Mouse (Mus musculus): ENCODE results near the gene Gm45337. TPM values are rescaled to one million over a fixed set of nuclear protein-coding genes. Genes with fewer than 3 reads are reported as not detected.
A peak's percentile ranks its signal among the peaks of the same experiment; 100 is the strongest.
"Not testable (repeated sequence)": the region's sequence is repeated elsewhere in the genome, so short reads cannot be mapped to it uniquely, and the experiment has no call there.

The Gm45337 gene
- polyA plus RNA-seq, 1 experiment from 2014 or later, result not detected

GRCm38 (mm10) chr7:142148633-142149032, 4.2 kb upstream of the Gm45337 start:
- H3K36me3 ChIP-seq, result no peaks in the 10 kb centered on the region
- DNase-seq (no peak), ATAC-seq (ENCODE audit: low read depth) (no peak)
- H3K4me2 ChIP-seq, result no peak overlapping the region
- no peaks in the 10 kb centered on the region for H3K9me3 ChIP-seq (replicated peaks)
- no peak overlapping the region for H3K4me3 ChIP-seq (replicated peaks)
- no peaks in the 10 kb centered on the region for H3K27me3 ChIP-seq
- no peaks in the 10 kb centered on the region for H3K4me1 ChIP-seq (replicated peaks)
- no peak overlapping the region for H3K9ac ChIP-seq
- no peak overlapping the region for H3K27ac ChIP-seq

GRCm38 (mm10) chr7:142146033-142146432, 1.6 kb upstream of the Gm45337 start:
- H3K4me1 ChIP-seq (replicated peaks), result no peaks in the 10 kb centered on the region
- H3K27me3 ChIP-seq, result no peaks in the 10 kb centered on the region
- no peaks in the 10 kb centered on the region for H3K36me3 ChIP-seq
- H3K9me3 ChIP-seq (replicated peaks), result no peaks in the 10 kb centered on the region
- WGBS (ENCODE audit: insufficient replicate concordance), result 8% methylated on average over 1 of the region's 1 CpGs
- DNase-seq (peak; percentile 8), ATAC-seq (ENCODE audit: low read depth) (no peak)
- H3K4me2 ChIP-seq, result no peak overlapping the region
- H3K4me3 ChIP-seq (replicated peaks), result no peak overlapping the region
- H3K27ac ChIP-seq, result no peak overlapping the region
- H3K9ac ChIP-seq, result no peak overlapping the region

GRCm38 (mm10) chr7:142145413-142145940, 1.1 kb upstream of the Gm45337 start:
- WGBS (ENCODE audit: insufficient replicate concordance), result 36% methylated on average over 3 of the region's 4 CpGs
- Histone ChIP-seq H3K4me1 (replicated peaks) (no peaks in the 10 kb centered on the region), H3K27me3 (no peaks in the 10 kb centered on the region), H3K9me3 (replicated peaks) (no peaks in the 10 kb centered on the region), H3K4me2 (no peak overlapping the region), H3K36me3 (no peaks in the 10 kb centered on the region), H3K27ac (no peak overlapping the region), H3K4me3 (replicated peaks) (no peak overlapping the region), H3K9ac (no peak overlapping the region)
- ATAC-seq (ENCODE audit: low read depth) (no peak), DNase-seq (no peak)

- H3K9me3 ChIP-seq (replicated peaks); H3K36me3 ChIP-seq; H3K9ac ChIP-seq; H3K27ac ChIP-seq; H3K4me1 ChIP-seq (replicated peaks); DNase-seq; ATAC-seq (ENCODE audit: low read depth); H3K27me3 ChIP-seq; H3K4me2 ChIP-seq; H3K4me3 ChIP-seq (replicated peaks): not testable (repeated sequence)
- WGBS (ENCODE audit: insufficient replicate concordance), result 0% methylated on average over 1 of the region's 1 CpGs
Measured at GRCm38 (mm10) chr7:142143506-142144010, 849 bp downstream of the Gm45337 start.

- no peaks in the 10 kb centered on the region for H3K9me3 ChIP-seq (replicated peaks)
- ATAC-seq (ENCODE audit: low read depth), result no peak
- WGBS (ENCODE audit: insufficient replicate concordance), result 9% methylated on average over 1 of the region's 1 CpGs
Measured at GRCm38 (mm10) chr7:142140696-142141095, 3.7 kb downstream of the Gm45337 start.

GRCm38 (mm10) chr7:142135934-142136333, 8.5 kb downstream of the Gm45337 start, which contains the start of gene Gm39115:
Gm39115 (minus strand) TSS chr7:142136034.
- not testable (repeated sequence) for H3K4me3 ChIP-seq (replicated peaks); H3K27ac ChIP-seq; DNase-seq; H3K4me1 ChIP-seq (replicated peaks); ATAC-seq (ENCODE audit: low read depth); H3K36me3 ChIP-seq; H3K9ac ChIP-seq; H3K27me3 ChIP-seq; H3K4me2 ChIP-seq; H3K9me3 ChIP-seq (replicated peaks)
- WGBS (ENCODE audit: insufficient replicate concordance), result 19% methylated on average over 2 of the region's 2 CpGs

More at GRCm38 (mm10) chr7:142140696-142141095, 3.7 kb downstream of the Gm45337 start:
- Histone ChIP-seq H3K27me3 (no peaks in the 10 kb centered on the region), H3K4me1 (replicated peaks) (no peaks in the 10 kb centered on the region), H3K4me3 (replicated peaks) (no peak overlapping the region), H3K27ac (no peak overlapping the region), H3K4me2 (no peak overlapping the region), H3K9ac (no peak overlapping the region), H3K36me3 (no peaks in the 10 kb centered on the region)
- no peak for DNase-seq

GRCm38 (mm10) chr7:142134206-142134995, 10.0 kb downstream of the Gm45337 start:
- ATAC-seq (ENCODE audit: low read depth) (no peak), DNase-seq (no peak)
- 43% methylated on average over 4 of the region's 4 CpGs for WGBS (ENCODE audit: insufficient replicate concordance)
- Histone ChIP-seq H3K4me3 (replicated peaks) (no peak overlapping the region), H3K27ac (no peak overlapping the region), H3K27me3 (no peaks in the 10 kb centered on the region), H3K36me3 (no peaks in the 10 kb centered on the region), H3K4me2 (no peak overlapping the region), H3K9me3 (replicated peaks) (no peaks in the 10 kb centered on the region), H3K4me1 (replicated peaks) (no peaks in the 10 kb centered on the region), H3K9ac (no peak overlapping the region)

GRCm38 (mm10) chr7:142128843-142129242, 15.6 kb downstream of the Gm45337 start:
- Histone ChIP-seq H3K27me3 (no peaks in the 10 kb centered on the region), H3K27ac (no peak overlapping the region), H3K4me2 (no peak overlapping the region), H3K36me3 (no peaks in the 10 kb centered on the region), H3K4me1 (replicated peaks) (no peaks in the 10 kb centered on the region), H3K4me3 (replicated peaks) (no peak overlapping the region), H3K9me3 (replicated peaks) (no peaks in the 10 kb centered on the region), H3K9ac (no peak overlapping the region)
- WGBS (ENCODE audit: insufficient replicate concordance), result 31% methylated on average over 4 of the region's 4 CpGs
- DNase-seq (no peak), ATAC-seq (ENCODE audit: low read depth) (no peak)

- WGBS (ENCODE audit: insufficient replicate concordance), result 86% methylated on average over 1 of the region's 1 CpGs
- H3K9me3 ChIP-seq (replicated peaks); H3K9ac ChIP-seq; H3K27me3 ChIP-seq; H3K27ac ChIP-seq; H3K36me3 ChIP-seq; H3K4me1 ChIP-seq (replicated peaks); H3K4me3 ChIP-seq (replicated peaks); DNase-seq; ATAC-seq (ENCODE audit: low read depth); H3K4me2 ChIP-seq: not testable (repeated sequence)
Measured at GRCm38 (mm10) chr7:142120629-142121028, 23.8 kb downstream of the Gm45337 start, which contains the start of gene Gm45618. Gm45618 (minus strand) TSS chr7:142120729.

GRCm38 (mm10) chr7:142119632-142120031, 24.8 kb downstream of the Gm45337 start:
- no peaks in the 10 kb centered on the region for H3K9me3 ChIP-seq (replicated peaks)
- ATAC-seq (ENCODE audit: low read depth) (no peak), DNase-seq (no peak)
- 12% methylated on average over 5 of the region's 5 CpGs for WGBS (ENCODE audit: insufficient replicate concordance)
- H3K4me1 ChIP-seq (replicated peaks), result no peaks in the 10 kb centered on the region
- no peaks in the 10 kb centered on the region; the same call in 1 of the 2 replicates for H3K27me3 ChIP-seq
- no peaks in the 10 kb centered on the region for H3K36me3 ChIP-seq
- no peak overlapping the region for H3K4me2 ChIP-seq
- no peak overlapping the region for H3K27ac ChIP-seq
- H3K9ac ChIP-seq, result no peak overlapping the region
- no peak overlapping the region for H3K4me3 ChIP-seq (replicated peaks)

GRCm38 (mm10) chr7:142104747-142105146, 39.7 kb downstream of the Gm45337 start:
- H3K4me2 ChIP-seq, result no peak overlapping the region
- 43% methylated on average over 5 of the region's 5 CpGs for WGBS (ENCODE audit: insufficient replicate concordance)
- H3K4me1 ChIP-seq (replicated peaks), result no peaks in the 10 kb centered on the region
- no peak overlapping the region for H3K4me3 ChIP-seq (replicated peaks)
- H3K9me3 ChIP-seq (replicated peaks), result no peaks in the 10 kb centered on the region
- no peak overlapping the region for H3K9ac ChIP-seq
- peaks cover 32% of the 10 kb centered on the region for H3K27me3 ChIP-seq
- H3K36me3 ChIP-seq, result no peaks in the 10 kb centered on the region
- no peak overlapping the region for H3K27ac ChIP-seq
- DNase-seq, result no peak
- peak; percentile 26; the same call in 1 of the 2 replicates for ATAC-seq (ENCODE audit: low read depth)
